Mouse (Mus musculus) urinary bladder, postnatal 14 days (tissue): ENCODE measurements around the gene Plscr3.

Source experiments
- DNase-seq: peaks from one replicate; pipeline ENCODE4 v3.0.0; 2021; ENCODE audit warnings: low spot score

The Plscr3 gene

DNA sequence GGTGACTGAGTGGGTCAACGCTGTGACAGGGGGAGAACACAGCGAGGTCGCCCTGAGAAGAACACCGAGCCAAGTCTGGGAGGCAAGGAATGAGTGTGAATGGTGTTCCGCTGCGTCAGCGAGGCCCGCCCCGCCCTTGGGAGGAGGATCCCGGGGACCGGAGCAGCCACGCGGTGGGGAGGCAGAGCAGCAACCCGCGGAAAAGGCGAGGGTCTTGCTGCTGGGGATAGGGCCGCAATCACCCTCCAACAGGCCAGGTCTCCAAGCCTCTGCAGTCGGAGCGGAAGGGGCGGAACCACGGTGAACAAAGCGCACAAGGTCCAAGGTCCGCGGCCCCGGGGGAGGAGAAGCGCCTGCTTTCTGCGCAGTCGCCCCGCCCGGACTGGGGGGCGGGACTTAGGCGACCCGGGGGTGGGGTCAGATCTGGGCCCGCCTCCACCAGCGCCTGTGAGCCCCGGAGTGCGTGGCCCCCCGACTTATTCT lies at the start of gene Plscr3:
Gene Plscr3 (plus strand): TSS at position 179 of the 483 bp plus-strand sequence.
- peak; percentile 89 for DNase-seq

DNA sequence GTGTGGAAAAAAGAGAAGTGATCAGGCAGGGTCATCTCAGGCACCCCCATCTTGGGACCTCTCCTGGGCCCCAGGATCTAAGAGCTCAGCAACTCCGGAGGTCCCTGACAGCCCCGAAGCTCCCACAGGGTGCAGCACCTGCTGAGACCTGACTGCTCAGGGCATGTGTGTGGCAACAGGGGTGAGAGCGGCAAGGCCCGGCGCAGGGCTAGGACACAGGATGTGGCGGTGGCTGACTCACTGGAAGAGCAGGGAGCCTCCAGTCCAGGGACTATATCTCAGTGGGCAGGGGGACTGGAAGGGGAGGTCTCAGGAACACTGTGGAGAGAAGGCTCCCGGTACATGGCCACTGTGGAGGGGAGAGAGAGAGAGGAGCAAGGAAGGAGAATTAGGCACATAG lies 48.3 kb upstream of the Plscr3 start:
- no peak for DNase-seq

DNA sequence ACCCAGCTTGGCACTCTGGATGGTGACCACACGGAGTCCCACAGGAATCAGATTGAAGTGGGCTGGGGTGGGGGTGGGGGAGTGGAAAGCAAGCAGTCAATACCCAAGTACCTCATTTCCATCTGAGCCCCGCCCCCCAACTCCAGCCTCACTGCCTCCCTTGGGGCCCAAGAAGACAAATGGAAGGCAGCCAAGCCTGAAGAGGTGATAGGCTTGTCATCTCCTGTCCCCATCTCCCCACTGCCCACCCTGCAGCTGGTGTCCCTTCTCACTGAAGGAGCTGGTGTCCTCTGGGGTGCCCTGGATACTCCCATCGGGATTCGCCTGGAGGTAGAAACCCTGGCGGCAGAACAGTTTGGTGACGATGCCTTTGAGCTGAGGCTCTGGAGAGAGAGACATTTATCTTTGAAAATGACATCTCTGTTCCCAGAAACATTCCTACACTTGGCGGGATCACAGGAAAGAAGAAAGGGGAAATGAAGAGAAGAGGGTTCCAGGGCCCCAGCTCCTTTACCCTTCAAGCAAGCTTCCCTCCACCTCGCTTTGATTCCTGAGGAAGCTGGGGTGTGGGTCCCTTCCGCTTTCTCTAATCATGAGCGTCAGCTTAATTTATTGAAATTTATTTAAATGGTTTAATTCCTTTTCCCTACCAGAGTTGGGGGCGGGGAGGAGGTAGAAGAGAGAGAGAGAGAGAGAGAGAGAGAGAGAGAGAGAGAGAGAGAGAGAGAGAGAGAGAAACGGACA lies 46.6 kb upstream of the Plscr3 start:
- DNase-seq, result no peak

DNA sequence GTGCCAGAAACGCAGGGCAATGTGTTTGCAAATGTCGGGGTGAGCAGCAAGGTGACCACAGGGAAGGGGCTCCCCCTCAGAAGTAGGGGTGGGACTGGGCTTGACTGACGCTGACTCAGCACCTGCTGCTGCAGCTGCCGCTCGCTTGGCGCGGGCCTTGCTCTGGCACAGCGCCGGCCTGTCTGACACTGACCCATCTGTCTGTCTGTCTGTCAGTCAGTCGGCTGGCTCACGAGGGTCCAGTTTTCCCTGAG lies 46.1 kb upstream of the Plscr3 start:
- DNase-seq, result no peak

DNA sequence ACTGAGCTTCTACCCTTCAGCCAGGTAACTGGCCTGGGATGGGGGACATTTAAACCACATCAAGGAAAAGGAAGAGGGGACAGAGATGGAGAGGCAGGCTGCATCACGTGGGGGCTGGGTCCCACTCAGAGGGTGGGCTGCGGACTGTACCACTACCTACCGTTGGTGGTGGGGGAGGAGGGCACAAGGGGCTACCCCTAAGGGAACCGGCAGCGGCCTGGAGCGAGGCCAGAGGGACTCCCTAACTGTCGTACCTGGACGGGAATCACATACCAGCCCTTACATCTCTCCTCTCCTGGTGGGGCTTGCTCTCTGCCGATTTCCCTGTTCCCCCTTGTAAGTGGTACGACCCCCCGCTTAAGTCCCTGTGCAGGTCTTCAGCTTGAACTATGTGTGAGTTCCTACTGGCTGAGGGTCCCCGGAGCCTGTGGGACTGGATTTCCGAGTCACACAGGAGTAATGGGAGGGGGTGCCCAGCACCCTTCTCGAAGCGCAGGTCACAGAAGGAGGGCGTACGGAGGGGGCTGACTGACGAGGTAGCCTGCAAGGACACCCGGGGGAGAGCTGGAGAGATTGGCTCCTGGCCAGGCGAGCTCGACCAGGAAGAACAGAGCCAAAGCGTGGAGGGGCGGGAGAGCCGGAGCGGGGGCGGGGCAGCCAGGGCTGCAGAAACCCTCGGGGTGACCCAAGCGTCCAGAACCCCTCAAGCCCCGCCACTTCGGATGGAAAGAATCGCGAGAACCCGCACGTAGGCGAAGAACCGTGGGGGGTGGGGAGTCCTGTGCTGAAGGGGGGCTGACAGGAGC lies 45.6 kb upstream of the Plscr3 start:
- DNase-seq, result peak; percentile 64

DNA sequence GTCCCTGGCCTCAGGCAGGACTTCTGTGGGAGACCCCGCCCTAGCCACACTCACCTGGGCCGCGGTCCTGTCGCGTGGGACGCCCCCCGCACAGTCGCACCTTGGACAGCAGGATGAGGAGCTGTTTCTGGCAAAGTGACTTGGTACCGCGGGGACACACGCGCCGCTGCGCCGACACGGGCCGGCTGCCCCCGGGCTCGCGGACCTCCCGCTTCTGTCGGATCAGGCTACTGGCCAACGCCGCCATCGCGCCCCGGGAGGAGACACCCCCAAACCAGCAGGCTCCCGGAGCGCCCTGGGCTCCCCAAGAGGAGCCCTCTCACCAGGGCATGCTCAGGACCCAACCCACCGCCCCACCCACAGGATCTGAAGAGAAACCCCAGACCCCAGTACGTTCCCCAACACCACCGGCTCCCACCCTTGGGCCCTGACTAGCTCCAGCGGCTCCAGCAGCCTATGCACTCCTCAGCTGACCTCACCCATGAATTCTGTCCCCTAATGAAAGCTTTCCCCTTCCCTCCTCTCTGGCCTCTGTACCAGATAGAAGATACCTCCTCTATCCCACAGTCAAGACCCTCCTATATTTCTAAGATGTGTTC lies 44.7 kb upstream of the Plscr3 start, which contains the start of gene Fgf11:
Gene Fgf11 (minus strand): TSS at position 479 of the 599 bp plus-strand sequence.
- peak; percentile 14 for DNase-seq

DNA sequence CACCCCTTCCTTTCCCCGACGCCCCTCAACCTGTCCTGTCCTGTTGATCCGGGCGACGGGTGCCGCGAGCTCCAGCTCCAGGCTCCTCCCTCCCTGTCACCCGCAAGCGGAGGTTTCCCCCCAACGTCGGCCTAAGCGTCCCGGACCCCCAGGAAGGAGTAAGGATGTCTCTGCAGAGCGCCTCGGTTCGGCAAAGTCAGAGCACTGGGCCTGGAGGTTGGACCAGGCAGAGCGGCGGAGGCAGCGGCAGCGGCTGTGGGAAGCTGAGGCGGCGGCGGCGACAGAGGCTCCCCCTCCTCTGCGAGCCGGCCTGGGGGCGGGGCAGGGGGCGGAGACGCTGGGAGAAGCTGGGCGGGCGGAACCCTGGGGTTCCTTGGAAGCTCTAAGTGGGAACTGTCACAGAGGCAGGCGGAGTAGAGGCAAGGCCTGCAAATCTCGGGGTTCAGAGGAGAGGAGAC lies 43.5 kb upstream of the Plscr3 start:
- peak; percentile 87 for DNase-seq

DNA sequence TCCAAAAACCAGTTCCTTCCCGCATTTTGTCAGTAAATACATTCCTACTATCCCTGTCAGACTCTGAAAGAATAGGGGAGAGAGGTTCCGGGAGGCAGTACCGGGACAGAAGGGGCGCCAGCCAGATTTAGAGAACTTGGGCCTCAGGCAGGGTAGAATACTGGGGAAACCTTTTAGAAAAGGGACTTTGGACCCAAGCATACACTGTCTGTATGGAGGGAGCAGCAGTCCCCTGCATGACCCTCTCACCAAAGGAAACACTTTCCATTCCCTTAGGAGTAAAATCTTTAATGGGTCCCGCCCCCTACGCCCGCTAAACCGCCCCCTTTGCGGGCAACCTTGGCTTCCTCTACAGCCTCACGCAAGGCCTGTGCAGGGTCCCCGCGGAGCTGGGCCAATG lies 42.8 kb upstream of the Plscr3 start:
- no peak for DNase-seq

DNA sequence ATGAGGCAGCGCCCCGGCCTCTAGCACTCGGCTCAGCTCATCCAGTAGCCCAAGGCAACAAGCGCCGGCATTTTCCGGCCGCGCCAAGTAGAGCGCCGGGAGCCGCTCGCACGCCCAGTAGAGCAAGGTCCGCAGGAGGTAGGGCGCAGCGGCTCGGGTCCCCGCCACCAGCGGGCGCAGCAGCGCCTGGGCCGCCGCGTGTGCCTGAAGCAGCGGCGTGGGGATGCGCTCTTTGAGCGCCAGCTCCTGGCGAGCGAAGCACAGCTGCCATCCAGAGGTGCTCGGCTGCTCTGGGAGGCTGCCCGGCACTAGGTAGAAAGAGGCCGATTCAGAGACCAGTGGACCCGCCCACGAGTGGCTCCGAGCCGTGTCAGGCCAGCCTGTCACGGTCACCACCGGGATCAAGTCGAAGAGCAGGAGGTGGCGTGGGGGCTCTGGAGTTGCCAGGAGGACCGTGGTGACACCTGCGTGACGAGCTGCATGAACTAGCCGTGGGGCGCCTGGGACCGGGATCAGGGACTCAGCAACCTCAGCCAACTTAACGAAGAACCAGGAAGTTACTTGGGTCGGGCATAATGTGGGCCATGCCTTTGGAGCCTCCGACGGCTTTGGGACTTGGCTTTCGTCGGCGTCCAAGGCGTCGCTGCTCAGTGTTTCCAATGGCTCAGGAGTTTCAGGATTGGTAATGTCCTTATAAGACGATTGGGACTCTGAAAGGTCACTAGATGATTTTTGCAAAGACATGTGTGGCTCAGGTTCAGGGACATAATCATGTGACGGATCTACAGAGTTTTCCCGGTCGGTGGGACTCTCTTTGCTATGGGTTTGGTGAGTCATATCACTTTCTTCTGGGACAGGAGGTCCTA lies 42.2 kb upstream of the Plscr3 start:
- DNase-seq, result peak; percentile 71

DNA sequence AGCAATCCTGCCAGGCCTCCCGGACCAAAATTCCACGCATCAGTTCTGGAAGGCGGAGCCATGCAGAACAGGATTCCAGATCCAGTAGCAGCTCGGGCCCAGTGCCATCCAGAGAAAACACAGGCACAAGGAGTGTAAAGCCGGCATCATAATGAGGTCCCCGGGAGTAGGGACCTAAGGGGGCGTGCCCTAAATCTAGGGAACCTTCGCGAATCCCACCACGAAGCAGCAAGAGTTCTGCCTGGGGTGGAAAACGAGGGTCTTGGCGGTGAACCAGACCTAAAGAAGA lies 41.6 kb upstream of the Plscr3 start:
- peak; percentile 42 for DNase-seq

DNA sequence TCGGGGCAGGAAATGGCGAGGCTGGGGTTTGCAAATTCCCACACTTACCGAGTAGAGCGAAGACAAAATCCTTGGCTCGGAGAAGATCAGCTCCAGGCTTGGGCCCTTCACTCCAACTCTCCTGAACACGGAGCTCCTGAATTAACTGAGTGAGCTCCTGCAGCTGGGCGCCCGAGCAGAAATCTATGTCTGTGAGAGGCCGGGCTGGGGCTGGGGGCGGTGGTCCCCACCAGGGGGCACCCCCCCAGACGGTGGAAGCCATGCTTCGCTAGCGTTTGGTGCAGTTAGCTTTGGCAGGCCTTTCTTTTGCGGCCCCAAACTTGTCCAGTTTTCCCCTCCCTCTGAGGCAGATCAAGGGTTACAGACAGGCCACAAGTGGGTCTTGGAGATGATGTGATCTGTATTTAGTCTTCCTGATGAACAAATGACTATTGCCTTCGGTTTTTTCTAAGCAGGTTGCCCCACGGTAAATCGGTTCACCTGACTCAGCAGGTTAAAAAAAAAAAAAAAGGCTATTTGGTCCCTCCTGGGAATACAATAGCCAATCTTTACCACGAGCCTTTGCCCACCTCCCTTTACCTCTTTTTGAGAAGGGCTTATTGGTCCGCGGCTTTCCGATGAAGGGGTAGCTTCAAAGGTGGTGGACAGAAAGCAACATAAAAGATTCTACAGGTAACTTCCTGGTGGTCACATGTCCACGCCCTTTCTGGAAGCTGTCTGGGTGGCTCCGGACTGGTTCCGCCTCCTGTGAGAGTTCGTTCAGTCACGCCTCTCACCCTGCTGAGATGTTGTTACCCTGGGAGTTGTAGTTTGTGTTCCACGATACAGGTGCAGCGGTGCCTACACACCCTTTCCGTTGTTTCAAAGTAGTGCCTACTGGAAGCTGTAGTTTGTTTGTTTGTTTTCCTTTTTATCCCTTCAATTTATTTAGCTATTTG lies 40.9 kb upstream of the Plscr3 start, which contains the start of gene Tmem102:
Gene Tmem102 (minus strand): TSS at position 653 of the 938 bp plus-strand sequence.
- peak; percentile 80 for DNase-seq

DNA sequence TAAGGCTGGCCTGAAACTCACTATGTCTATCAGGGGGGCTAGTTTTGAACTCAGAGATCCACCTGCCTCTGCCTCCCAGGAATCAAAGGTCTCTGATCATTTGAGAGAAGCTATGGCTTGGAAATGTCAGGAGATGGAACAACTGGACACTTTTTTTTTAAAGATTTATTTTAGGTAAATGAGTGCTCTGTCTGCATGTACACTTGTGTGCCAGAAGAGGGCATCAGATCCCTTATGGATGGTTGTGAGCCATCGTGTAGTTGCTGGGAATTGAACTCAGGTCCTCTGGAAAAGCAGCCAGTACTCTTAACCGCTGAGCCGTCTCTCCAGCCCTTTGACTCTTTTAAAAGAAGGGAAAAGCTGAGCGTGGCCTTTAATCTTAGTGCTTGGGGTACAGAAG lies 39.8 kb upstream of the Plscr3 start:
- DNase-seq, result no peak

DNA sequence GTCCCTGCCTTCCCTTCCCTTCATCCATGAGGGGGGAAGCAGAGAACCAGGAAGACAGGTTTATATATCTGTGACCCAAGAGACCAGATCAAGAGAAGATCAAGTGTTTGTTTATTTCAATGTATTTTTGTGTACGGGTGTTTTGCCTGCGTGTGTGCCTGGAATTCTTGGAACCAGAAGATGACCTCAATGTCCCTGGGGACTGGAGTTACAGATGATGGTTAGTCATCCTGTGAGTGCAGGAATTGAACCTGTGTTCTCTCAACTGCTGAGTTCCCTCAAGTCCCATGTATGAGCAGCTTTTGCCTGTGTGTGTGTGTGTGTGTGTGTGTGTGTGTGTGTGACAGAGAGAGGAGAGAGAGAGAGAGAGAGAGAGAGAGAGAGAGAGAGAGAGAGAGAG lies 38.5 kb upstream of the Plscr3 start:
- no peak for DNase-seq

DNA sequence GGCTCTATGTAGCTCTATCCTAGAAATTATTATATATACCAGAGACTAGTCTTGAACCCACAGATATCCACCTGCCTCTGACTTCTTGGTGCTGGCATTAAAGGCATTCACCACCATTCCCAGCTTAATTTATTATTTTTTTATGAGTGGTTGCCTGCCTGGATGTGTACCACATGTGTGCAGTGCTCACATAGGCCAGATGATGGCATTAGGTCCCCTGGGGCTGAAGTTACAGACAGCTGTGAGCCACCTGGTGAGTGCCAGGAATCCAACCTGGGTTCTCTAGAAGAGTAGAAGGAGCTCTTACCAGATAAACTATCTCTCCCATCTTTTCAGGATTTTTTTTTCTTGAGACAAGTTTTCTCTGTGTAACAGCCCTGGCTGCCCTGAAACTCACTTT lies 35.9 kb upstream of the Plscr3 start:
- DNase-seq, result no peak

DNA sequence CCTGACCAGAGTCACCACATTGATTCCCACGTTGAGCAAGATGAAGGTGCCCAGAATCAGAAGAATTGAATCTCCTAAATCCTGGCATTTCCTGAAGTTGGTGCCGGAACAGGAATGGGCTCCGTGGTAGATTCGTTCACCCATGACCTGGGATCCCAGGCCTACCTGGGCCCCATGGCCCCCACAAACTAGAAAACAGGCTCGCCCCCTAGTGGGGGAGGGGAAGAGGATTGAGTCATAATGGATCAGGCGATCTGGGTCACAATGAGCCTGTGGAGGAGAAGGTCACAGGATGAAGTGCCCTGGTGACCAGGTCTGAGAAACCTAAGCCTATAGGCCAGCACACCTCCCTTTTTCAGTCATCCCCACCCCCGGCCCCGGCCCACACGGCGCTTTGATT lies 31.0 kb upstream of the Plscr3 start, which contains the start of gene Gm39566:
Gene Gm39566 (minus strand): TSS at position 144 of the 400 bp plus-strand sequence.
- no peak for DNase-seq

DNA sequence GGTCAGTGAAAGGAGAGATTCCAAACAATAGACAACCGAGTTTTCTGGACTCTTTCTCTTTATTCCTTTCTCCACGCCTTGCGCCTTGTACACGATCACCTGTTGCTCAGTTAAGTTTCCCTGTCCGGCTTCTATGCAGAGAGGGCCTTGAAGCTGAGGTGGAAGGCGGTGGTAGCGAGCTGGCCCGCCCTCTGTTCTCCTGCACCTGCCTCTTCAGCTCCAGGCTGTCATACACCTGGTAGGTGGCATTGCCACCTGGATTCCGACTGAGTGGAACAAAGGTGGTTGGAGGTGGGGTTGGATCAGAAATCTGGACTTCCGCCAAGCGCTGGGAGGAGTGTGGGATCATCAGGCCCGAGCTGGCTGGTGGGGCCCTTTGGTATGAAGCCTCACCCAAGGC lies 29.7 kb upstream of the Plscr3 start:
- no peak for DNase-seq

DNA sequence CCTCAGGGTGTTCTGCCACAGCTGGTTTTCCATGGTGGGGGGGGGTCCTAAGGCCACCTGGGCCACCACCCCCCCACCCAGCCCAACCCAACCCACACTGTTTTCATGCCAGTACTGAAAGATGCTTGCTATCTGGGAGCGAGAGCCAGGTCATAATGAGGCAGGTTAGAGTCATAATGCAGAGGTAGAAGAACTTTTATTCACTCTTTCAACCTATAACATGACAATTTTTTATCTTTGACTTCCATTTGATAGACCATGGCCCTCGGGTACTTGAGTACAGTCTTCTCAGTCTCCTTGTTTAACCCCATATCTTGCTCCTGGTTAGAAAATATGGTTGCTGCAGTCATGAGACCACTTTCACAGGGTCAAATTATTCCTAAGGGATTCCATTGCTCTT lies 27.8 kb upstream of the Plscr3 start, which contains the start of gene Spem2:
Gene Spem2 (minus strand): TSS at position 101 of the 400 bp plus-strand sequence.
- DNase-seq, result no peak

DNA sequence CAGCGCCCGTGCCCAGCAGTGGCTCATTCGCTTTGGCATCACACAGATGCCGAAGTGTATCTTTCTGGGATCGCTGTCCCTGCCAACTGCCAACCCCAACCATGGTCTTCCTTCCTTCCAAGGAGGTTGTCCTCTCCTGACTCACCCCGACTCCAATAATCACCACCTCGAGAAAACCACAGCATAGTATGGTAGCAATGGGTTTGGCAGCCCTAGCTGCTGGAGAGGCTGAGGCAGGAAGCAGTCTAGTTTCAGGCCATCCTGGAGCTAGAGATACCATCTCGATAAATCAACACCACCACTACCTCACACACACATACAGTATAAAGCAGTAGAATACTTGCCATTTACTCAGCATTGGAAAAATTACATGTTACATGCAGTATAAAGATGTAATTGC lies 27.3 kb upstream of the Plscr3 start:
- DNase-seq, result no peak

DNA sequence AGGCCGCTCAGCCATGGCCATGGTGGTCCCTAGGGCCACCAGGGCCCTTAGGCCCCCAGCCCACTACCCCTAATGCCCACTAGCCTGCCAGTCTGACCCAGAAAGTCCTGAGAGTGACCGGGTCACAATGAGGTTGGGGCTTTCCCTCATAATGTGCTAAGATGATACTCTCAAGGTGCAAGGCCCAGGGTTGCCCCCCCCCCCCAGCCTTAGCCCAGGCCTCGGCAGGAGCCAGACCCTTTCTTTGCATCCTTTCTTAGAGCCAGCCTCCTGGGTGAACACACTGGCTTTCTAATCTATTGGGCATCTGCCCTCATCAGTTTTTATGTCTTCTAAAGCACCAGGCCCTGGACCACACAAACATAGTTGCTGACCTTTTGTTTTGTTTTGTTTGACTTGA lies 24.1 kb upstream of the Plscr3 start, which contains the start of gene Spem1:
Gene Spem1 (minus strand): TSS at position 101 of the 400 bp plus-strand sequence.
- DNase-seq, result no peak

DNA sequence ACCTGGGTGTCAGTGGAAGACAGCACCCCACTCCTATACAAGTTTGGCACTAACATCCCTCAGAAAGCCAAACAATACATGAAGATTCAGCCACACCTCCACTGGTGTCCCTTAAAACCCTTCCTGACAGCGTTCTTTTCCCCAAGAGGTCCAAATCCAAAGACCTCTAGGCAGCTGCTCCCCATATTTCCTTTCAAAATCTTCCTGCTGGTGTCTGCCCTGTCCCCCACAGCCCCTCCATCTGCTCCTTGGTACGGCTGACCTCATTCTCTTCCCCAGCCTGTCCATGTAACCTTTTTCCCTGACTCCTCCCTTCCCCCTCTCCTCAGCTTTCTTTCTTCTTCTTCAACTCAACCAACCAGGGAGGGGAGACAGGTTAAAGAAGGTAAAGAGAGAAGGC lies 22.7 kb upstream of the Plscr3 start:
- no peak for DNase-seq

DNA sequence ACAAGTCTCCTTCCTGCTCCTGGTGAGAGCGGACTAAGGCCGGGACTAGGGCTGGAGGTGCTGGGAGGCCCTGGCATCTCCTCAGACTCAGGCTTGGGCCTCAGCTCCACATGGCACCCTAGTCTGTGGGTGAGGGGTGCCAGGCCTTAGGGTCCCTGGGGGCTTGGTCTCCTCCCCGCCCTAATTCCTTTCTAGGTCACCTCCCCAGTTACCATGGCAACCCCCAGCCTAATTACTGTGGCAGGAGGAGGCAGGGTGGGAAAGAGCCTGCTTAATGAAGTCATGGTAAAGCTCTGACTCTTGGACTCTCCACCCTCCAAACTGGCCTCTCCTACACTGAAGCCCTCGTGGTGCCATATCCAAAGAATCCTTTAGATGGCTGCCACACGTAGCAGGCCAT lies 17.3 kb upstream of the Plscr3 start:
- no peak for DNase-seq
